Mouse (Mus musculus): ENCODE measurements around the gene Serpinf1. TPM values are rescaled to one million over a fixed set of nuclear protein-coding genes. Genes with fewer than 3 reads are reported as not detected.

The Serpinf1 gene
- total RNA-seq, 1 experiment = 20.3 TPM

DNA sequence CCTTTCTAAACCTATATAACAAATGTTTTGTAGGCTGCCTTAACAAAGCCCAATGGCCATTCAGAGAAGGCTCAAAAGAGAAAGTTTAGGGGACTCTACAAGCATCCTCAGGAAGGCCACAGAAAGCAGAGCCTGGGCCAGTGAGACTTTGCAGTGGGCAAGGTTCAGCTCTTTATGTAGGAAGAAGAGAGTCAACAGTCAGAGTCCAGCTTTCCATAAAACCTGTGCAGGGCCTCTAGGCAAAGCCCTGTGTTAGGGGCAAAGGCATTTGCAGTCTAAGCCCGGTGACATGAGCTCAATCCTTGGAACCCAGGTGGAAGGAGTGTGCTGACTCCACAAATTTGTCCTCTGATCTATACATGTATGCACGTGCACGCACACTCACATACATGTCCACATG, 2.0 kb upstream of the Serpinf1 start:
- DNase-seq (ENCODE audit: low read depth, low spot score) = no peak
- no peak for TF ChIP-seq HCFC1 (IDR thresholded peaks at IDR 0.05; ENCODE audit: borderline replicate concordance, insufficient read depth, low read length)
- no peak for TF ChIP-seq MAFK (IDR thresholded peaks at IDR 0.05; ENCODE audit: insufficient read depth, low read depth, low read length)
- TF ChIP-seq ZNF384 (IDR thresholded peaks at IDR 0.05; ENCODE audit: low read depth, low read length) = no peak
- no peak for TF ChIP-seq ZC3H11A (IDR thresholded peaks at IDR 0.05; ENCODE audit: borderline replicate concordance, low read depth, low read length)
- no peak for TF ChIP-seq CHD2 (IDR thresholded peaks at IDR 0.05; ENCODE audit: low read depth, low read length)
- no peak overlapping the region for H3K27ac ChIP-seq (ENCODE audit: insufficient read depth, low read depth, low read length, poor library complexity, severe bottlenecking)
- no peak overlapping the region for H3K4me3 ChIP-seq (ENCODE audit: insufficient read depth in 1 of 2, low read depth in 1 of 2, low read length in 2 of 2, poor library complexity in 1 of 2, severe bottlenecking in 1 of 2)
- no peaks in the 10 kb centered on the region for H3K36me3 ChIP-seq (ENCODE audit: control insufficient read depth, insufficient read depth, low read length, poor library complexity, severe bottlenecking)
- no peaks in the 10 kb centered on the region for H3K9me3 ChIP-seq (ENCODE audit: control insufficient read depth, insufficient read depth, low read depth, low read length)
- H3K4me1 ChIP-seq (ENCODE audit: control insufficient read depth in 2 of 2, insufficient read depth in 2 of 2, low read length in 2 of 2, poor library complexity in 1 of 2) = peaks cover 0 to 5% of the 10 kb centered on the region in 2 experiments; a peak in 1 of 4 replicates
- in situ Hi-C loops (cut with MboI; ENCODE audit: low sequenced_read_pairs in 2 of 2, unreplicated experiment in 2 of 2) = no loop called here
- H3K9ac ChIP-seq (ENCODE audit: insufficient read depth, low read depth, low read length, poor library complexity, severe bottlenecking) = no peak overlapping the region

GRCm38 (mm10) chr11:75424033-75424432, 1.5 kb upstream of the Serpinf1 start:
- no peaks in the 10 kb centered on the region for H3K9me3 ChIP-seq (ENCODE audit: control insufficient read depth, insufficient read depth, low read depth, low read length)
- TF ChIP-seq ZC3H11A (IDR thresholded peaks at IDR 0.05; ENCODE audit: borderline replicate concordance, low read depth, low read length) (no peak), MAFK (IDR thresholded peaks at IDR 0.05; ENCODE audit: insufficient read depth, low read depth, low read length) (no peak)
- H3K36me3 ChIP-seq (ENCODE audit: control insufficient read depth, insufficient read depth, low read length, poor library complexity, severe bottlenecking) = no peaks in the 10 kb centered on the region
- in situ Hi-C loops (cut with MboI; ENCODE audit: low sequenced_read_pairs in 2 of 2, unreplicated experiment in 2 of 2) = no loop called here
- no peak overlapping the region for H3K27ac ChIP-seq (ENCODE audit: insufficient read depth, low read depth, low read length, poor library complexity, severe bottlenecking)
- no peak for DNase-seq (ENCODE audit: low read depth, low spot score)
- no peak overlapping the region for H3K4me3 ChIP-seq (ENCODE audit: insufficient read depth in 1 of 2, low read depth in 1 of 2, low read length in 2 of 2, poor library complexity in 1 of 2, severe bottlenecking in 1 of 2)
- H3K9ac ChIP-seq (ENCODE audit: insufficient read depth, low read depth, low read length, poor library complexity, severe bottlenecking) = no peak overlapping the region
- peaks cover 0 to 5% of the 10 kb centered on the region in 2 experiments; a peak in 1 of 4 replicates for H3K4me1 ChIP-seq (ENCODE audit: control insufficient read depth in 2 of 2, insufficient read depth in 2 of 2, low read length in 2 of 2, poor library complexity in 1 of 2)

GRCm38 (mm10) chr11:75423091-75423490, 590 bp upstream of the Serpinf1 start:
- in situ Hi-C loops (cut with MboI; ENCODE audit: low sequenced_read_pairs in 2 of 2, unreplicated experiment in 2 of 2) = no loop called here
- H3K9ac ChIP-seq (ENCODE audit: insufficient read depth, low read depth, low read length, poor library complexity, severe bottlenecking) = no peak overlapping the region
- no peak overlapping the region for H3K27ac ChIP-seq (ENCODE audit: insufficient read depth, low read depth, low read length, poor library complexity, severe bottlenecking)
- DNase-seq (ENCODE audit: low read depth, low spot score) = no peak
- peaks cover 0 to 5% of the 10 kb centered on the region in 2 experiments; a peak in 1 of 4 replicates for H3K4me1 ChIP-seq (ENCODE audit: control insufficient read depth in 2 of 2, insufficient read depth in 2 of 2, low read length in 2 of 2, poor library complexity in 1 of 2)
- TF ChIP-seq MAFK (IDR thresholded peaks at IDR 0.05; ENCODE audit: insufficient read depth, low read depth, low read length) = no peak
- TF ChIP-seq HCFC1 (IDR thresholded peaks at IDR 0.05; ENCODE audit: borderline replicate concordance, insufficient read depth, low read length) = no peak
- no peak for TF ChIP-seq ZC3H11A (IDR thresholded peaks at IDR 0.05; ENCODE audit: borderline replicate concordance, low read depth, low read length)
- TF ChIP-seq CHD2 (IDR thresholded peaks at IDR 0.05; ENCODE audit: low read depth, low read length) = no peak
- TF ChIP-seq ZNF384 (IDR thresholded peaks at IDR 0.05; ENCODE audit: low read depth, low read length) = no peak
- H3K4me3 ChIP-seq (ENCODE audit: insufficient read depth in 1 of 2, low read depth in 1 of 2, low read length in 2 of 2, poor library complexity in 1 of 2, severe bottlenecking in 1 of 2) = no peak overlapping the region
- no peaks in the 10 kb centered on the region for H3K9me3 ChIP-seq (ENCODE audit: control insufficient read depth, insufficient read depth, low read depth, low read length)
- no peaks in the 10 kb centered on the region for H3K36me3 ChIP-seq (ENCODE audit: control insufficient read depth, insufficient read depth, low read length, poor library complexity, severe bottlenecking)

- H3K4me3 ChIP-seq (ENCODE audit: insufficient read depth in 1 of 2, low read depth in 1 of 2, low read length in 2 of 2, poor library complexity in 1 of 2, severe bottlenecking in 1 of 2) = no peak overlapping the region
- TF ChIP-seq HCFC1 (IDR thresholded peaks at IDR 0.05; ENCODE audit: borderline replicate concordance, insufficient read depth, low read length) (no peak), MAFK (IDR thresholded peaks at IDR 0.05; ENCODE audit: insufficient read depth, low read depth, low read length) (no peak), CHD2 (IDR thresholded peaks at IDR 0.05; ENCODE audit: low read depth, low read length) (no peak), ZC3H11A (IDR thresholded peaks at IDR 0.05; ENCODE audit: borderline replicate concordance, low read depth, low read length) (no peak), ZNF384 (IDR thresholded peaks at IDR 0.05; ENCODE audit: low read depth, low read length) (no peak)
- no peak overlapping the region for H3K27ac ChIP-seq (ENCODE audit: insufficient read depth, low read depth, low read length, poor library complexity, severe bottlenecking)
- no peak for DNase-seq (ENCODE audit: low read depth, low spot score)
- no peak overlapping the region for H3K9ac ChIP-seq (ENCODE audit: insufficient read depth, low read depth, low read length, poor library complexity, severe bottlenecking)
- no peaks in the 10 kb centered on the region for H3K36me3 ChIP-seq (ENCODE audit: control insufficient read depth, insufficient read depth, low read length, poor library complexity, severe bottlenecking)
- H3K9me3 ChIP-seq (ENCODE audit: control insufficient read depth, insufficient read depth, low read depth, low read length) = no peaks in the 10 kb centered on the region
- in situ Hi-C loops (cut with MboI; ENCODE audit: low sequenced_read_pairs in 2 of 2, unreplicated experiment in 2 of 2) = no loop called here
- peaks cover 0 to 7% of the 10 kb centered on the region in 2 experiments; a peak in 1 of 4 replicates for H3K4me1 ChIP-seq (ENCODE audit: control insufficient read depth in 2 of 2, insufficient read depth in 2 of 2, low read length in 2 of 2, poor library complexity in 1 of 2)
Observed at GRCm38 (mm10) chr11:75421375-75422012, 1.0 kb downstream of the Serpinf1 start.
